ENCODE assay signal across 18 mouse cellular contexts in genomic region chrX:89978621-89979020, GRCm38 (mm10). TPM values are rescaled to one million over a fixed set of nuclear protein-coding genes. Genes with fewer than 3 reads are reported as not detected.
DNase-seq lines count a peak whose midpoint lies in the region; ATAC-seq and TF ChIP-seq lines count a peak whose summit lies in the region.
"Had no signal": no experiment of that assay in that cellular context is flagged by ENCODE, and none has a peak within 500 bp of the region (broad histone marks: within the 10 kb centered on the region; RNA-seq: fewer than 3 reads in every experiment).

No protein-coding gene starts in this region.

- no peaks in the 10 kb centered on the region for H3K36me3 ChIP-seq in heart, adult 2 months (ENCODE audit: control insufficient read depth, insufficient read depth, low read length)
- H3K36me3 ChIP-seq in heart, embryonic 11.5 days (ENCODE audit: control insufficient read depth, insufficient read depth, low read length) = no peaks in the 10 kb centered on the region
- H3K36me3 ChIP-seq: embryonic facial prominence, embryonic 13.5 days; forebrain, embryonic 12.5 days had no signal

- no peak overlapping the region for H3K9ac ChIP-seq in heart, adult 2 months (ENCODE audit: low read depth, low read length)
- H3K9ac ChIP-seq in heart, embryonic 11.5 days (ENCODE audit: low read depth, low read length) = no peak overlapping the region
- H3K9ac ChIP-seq: embryonic facial prominence, embryonic 13.5 days; forebrain, embryonic 12.5 days had no signal

- no peaks in the 10 kb centered on the region for H3K9me3 ChIP-seq in heart, embryonic 11.5 days (replicated peaks; ENCODE audit: control insufficient read depth, low read length)
- H3K9me3 ChIP-seq: embryonic facial prominence, embryonic 13.5 days; forebrain, embryonic 12.5 days had no signal

- TF ChIP-seq EP300 in heart, adult 2 months (IDR thresholded peaks at IDR 0.05; ENCODE audit: insufficient read depth, low read depth, low read length) = no peak

- no peak for TF ChIP-seq POLR2A in heart, adult 2 months (IDR thresholded peaks at IDR 0.05; ENCODE audit: insufficient read depth, low read depth, low read length)
- TF ChIP-seq POLR2A in brain, embryonic 14.5 days (IDR thresholded peaks at IDR 0.05; ENCODE audit: borderline replicate concordance, extremely low read depth, insufficient read depth, insufficient read length, poor library complexity, severe bottlenecking) = no peak

- no peak overlapping the region for H3K4me2 ChIP-seq in heart, embryonic 11.5 days
- H3K4me2 ChIP-seq: embryonic facial prominence, embryonic 13.5 days; forebrain, embryonic 12.5 days had no signal

- no peaks in the 10 kb centered on the region for H3K27me3 ChIP-seq in heart, adult 2 months (ENCODE audit: control insufficient read depth, insufficient read depth, low read length)
- no peaks in the 10 kb centered on the region for H3K27me3 ChIP-seq in heart, embryonic 11.5 days (ENCODE audit: control insufficient read depth, insufficient read depth, low read length)
- H3K27me3 ChIP-seq: embryonic facial prominence, embryonic 13.5 days; forebrain, embryonic 12.5 days had no signal

- H3K4me1 ChIP-seq in heart, adult 2 months (ENCODE audit: control insufficient read depth, insufficient read depth, low read length) = no peaks in the 10 kb centered on the region
- no peaks in the 10 kb centered on the region for H3K4me1 ChIP-seq in heart, embryonic 11.5 days (ENCODE audit: control insufficient read depth, insufficient read depth, low read length)
- H3K4me1 ChIP-seq: embryonic facial prominence, embryonic 13.5 days; forebrain, embryonic 12.5 days had no signal

- H3K27ac ChIP-seq in heart, adult 2 months = no peak overlapping the region
- H3K27ac ChIP-seq in heart, embryonic 11.5 days (ENCODE audit: low read depth, low read length) = no peak overlapping the region
- H3K27ac ChIP-seq: embryonic facial prominence, embryonic 13.5 days; forebrain, embryonic 12.5 days had no signal

- DNase-seq in heart, adult 2 months = peak; percentile 39
- peak; percentile 2 for DNase-seq in lung, postnatal 36 days
- no peak for DNase-seq in lung, postnatal 10 days
- peak; percentile 67 for DNase-seq in brain, embryonic 14.5 days (ENCODE audit: low read depth)
- DNase-seq in layer of hippocampus, postnatal 14 days (ENCODE audit: low spot score in 2 of 2) = peak; percentile 2 to 52
- no peak for DNase-seq in yolk sac, embryonic 10.5 days (ENCODE audit: low spot score)
- DNase-seq: right cerebral cortex, postnatal 4 days; thymus, adult 2 months had no signal

- ATAC-seq in heart, embryonic 11.5 days (replicated peaks; ENCODE audit: insufficient number of reproducible peaks, low FRiP score, low TSS enrichment) = no peak

- 0 out of 2 replicates have a peak, but pooled peaks have one; percentile 9 for TF ChIP-seq CTCF in heart, adult 2 months (IDR thresholded peaks at IDR 0.05)
- TF ChIP-seq CTCF in brain, embryonic 14.5 days (IDR thresholded peaks at IDR 0.05; ENCODE audit: borderline replicate concordance, extremely low read depth, insufficient read depth, insufficient read length) = no peak

- no peaks in the 10 kb centered on the region for H3K79me2 ChIP-seq in heart, adult 2 months (replicated peaks; ENCODE audit: control insufficient read depth, insufficient read depth, low read length)

- intact Hi-C loops in heart, adult 2 months (cut with DNase I) = no loop called here

- no peak overlapping the region for H3K4me3 ChIP-seq in heart, adult 2 months
- H3K4me3 ChIP-seq in heart, embryonic 11.5 days (ENCODE audit: low read depth, low read length) = no peak overlapping the region
- H3K4me3 ChIP-seq: embryonic facial prominence, embryonic 13.5 days; forebrain, embryonic 12.5 days had no signal

RNA-seq across cellular contexts. Expression of gene 4930415L06Rik, which starts 46.0 kb away (rescaled TPM):
- total RNA-seq in heart, adult 2 months (2021) = not detected
- polyA plus RNA-seq in heart, adult 2 months (2012; rRNA removed) = not detected in 2 replicates
- polyA plus RNA-seq in heart, embryonic 11.5 days (2014; fragmentation: Nextera tagmentation; extraction: Ambion mirVana) = not detected in 2 replicates
- not detected in 2 replicates for polyA plus RNA-seq in brain, embryonic 14.5 days (2012; rRNA removed)
- total RNA-seq in layer of hippocampus, postnatal 14 days (2021) = not detected
- total RNA-seq: gastrocnemius, adult 8-10 months; layer of hippocampus, postnatal 36 days had no signal
- polyA plus RNA-seq: embryonic facial prominence, embryonic 13.5 days; forebrain, embryonic 12.5 days; heart, embryonic 16.5 days; intestine, embryonic 14.5 days; kidney, embryonic 16.5 days; limb, embryonic 11.5 days; liver, embryonic 16.5 days; thymus, adult 2 months had no signal

Comparison
In these comparisons a context has a peak if more than half of its experiments do, and no peak if none do; other contexts are left out.
1. DNase-seq: peak in heart, adult 2 months (2 of 2), lung, postnatal 36 days (single experiment), brain, embryonic 14.5 days (single experiment) and layer of hippocampus, postnatal 14 days (2 of 2); none in lung, postnatal 10 days (single experiment) and yolk sac, embryonic 10.5 days (single experiment).